Mouse (Mus musculus) c-Kit-positive CD71-positive TER-119-negative erythroid progenitor cells, embryonic 14.5 days (primary cell): ENCODE data around the gene Sars2.
A peak's percentile ranks its signal among the peaks of the same experiment; 100 is the strongest.

Experiments
- DNase-seq: peaks from one replicate; pipeline ENCODE4 v3.0.0-alpha.2; 2013; ENCODE audit warnings: low read depth

Sars2 gene

DNA sequence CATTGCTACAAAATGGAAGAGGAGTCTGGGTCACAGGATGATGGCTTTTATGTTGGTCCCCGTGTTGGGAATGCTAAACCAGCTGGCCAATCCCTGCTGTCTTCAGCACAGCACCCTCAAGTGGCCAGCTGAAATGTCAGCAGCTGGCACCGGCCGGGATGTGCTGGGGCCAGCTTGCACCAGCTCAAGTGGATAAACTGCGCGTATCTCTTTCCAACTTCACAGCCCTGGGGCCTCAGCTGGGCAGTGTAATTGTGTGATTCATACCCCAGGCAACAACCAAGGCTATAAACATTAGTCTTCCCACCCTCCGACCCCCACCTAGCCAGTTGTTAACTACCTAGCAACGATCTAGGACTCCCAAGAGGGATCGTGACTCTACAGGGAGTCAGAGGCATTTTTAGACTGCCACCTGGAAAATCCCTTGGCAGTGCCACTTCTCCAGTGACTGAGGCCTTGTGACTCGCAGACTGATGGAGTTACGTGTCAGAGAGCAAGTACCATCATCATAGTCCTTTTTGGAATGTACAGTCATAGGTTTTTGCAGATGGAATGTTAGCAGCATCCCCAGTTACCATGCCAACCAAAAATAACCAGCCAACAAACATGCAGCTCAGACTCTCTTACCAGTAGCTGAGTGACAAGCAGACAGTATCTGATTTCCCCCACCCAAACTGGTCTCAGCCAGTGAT, 14.0 kb upstream of the Sars2 start:
- DNase-seq, result no peak

DNA sequence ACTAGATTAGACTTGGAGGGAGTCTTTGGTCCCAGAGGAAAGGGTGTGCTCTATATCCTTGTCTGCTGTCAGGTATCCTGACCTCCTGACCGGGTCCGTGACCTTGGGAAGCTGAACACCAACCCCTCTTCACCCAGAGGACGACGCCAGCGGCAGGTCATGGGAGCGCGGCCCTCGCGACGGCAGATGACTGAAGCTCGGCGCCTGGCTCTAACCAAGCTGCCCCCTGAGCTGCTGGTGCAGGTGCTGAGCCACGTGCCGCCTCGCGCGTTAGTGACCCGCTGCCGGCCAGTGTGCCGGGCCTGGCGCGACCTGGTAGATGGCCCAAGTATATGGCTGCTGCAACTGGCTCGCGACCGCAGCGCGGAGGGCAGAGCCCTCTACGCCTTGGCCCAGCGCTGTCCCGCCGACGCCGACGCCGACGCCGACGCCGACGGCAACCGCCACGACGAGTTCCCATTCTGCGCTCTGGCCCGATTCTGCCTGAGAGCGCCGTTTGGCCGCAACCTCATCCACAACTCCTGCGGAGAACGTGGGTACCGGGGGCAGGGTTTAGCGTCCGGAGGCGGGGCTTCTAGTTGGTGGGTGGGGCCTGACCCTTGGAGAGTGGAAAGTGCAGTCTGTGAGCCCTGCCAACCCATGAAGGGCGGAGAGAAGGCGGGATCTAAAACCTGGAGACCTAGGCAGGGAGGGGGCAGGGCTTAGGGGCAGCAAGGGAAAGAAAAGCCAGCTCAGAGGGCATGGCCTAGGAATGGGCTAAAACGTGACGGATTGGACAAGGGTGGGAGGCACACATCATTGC, 9.2 kb upstream of the Sars2 start:
- peak; percentile 82 for DNase-seq

DNA sequence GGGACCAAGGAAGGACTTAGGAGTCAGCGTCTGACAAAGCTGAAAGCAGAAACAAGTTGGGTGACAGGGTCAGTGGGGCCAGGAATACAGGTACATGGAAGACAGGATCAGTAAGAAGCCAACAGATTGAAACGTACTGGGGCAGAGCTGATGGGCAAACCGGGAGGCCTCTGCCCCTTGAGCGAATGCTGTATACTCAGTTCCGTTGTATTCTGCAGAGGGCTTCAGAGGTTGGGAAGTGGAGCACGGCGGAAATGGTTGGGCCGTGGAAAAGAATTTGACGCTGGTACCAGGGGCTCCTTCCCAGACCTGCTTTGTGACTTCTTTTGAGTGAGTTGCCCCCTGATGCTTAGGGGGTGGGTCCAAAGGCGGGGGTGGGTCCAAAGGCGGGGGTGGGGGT, 8.6 kb upstream of the Sars2 start:
- DNase-seq, result no peak

DNA sequence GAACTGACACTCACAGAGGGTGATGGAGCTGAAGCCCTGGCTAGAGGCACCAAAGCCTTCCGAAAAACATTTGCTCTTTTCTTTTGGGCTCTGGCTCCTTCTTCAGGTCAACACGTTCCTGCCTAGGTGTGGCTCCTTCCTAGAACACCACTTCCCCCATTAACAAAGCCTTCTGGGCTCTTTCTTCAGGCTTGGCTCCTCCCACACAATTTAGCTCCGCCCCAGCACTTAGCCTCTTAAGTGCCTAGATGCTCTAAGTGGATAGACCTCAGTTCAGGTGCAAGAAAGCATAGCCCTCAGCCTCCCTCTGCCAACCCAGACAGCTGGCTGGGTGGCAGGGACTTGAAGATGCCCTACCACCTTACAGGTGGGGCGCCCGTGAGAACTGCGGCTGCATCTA, 6.1 kb upstream of the Sars2 start:
- no peak for DNase-seq

DNA sequence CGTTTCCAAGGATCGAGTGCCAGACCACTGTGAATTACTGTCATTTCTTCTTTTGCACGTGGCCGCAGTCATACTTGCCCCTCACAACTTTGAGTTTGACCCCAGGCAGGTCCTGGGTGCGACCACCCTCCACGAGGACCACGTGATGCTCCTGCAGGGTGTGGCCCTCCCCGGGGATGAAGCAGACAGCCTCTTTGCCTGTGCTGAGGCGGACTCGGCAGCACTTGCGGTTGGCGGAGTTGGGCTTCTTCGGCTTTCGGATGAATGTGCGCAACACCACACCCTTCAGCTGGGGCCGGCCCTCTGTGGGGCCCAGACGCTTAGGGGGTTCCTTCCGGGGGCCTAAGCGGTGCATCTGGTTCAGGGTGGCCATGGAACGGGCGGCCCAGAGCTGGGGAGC, 2.0 kb upstream of the Sars2 start:
- DNase-seq, result no peak

DNA sequence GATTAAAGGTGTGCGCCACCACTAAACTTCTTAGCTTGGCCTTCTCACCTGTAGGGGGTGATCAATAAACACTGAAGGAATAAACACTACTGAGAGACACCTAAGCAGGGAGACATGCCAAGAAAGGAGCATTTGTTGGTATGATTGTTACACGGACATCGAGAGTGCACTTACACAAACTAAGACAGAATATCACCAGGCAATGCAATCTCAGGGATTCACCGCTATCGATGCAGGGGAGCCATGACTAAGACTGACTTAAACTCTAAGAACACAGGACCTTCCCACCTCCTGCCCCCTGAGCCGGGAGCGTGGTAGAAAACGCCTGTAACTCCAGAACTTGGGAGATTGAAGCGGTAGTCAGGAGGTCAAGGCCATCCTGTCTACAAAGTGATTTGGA, 843 bp upstream of the Sars2 start:
- DNase-seq, result no peak

DNA sequence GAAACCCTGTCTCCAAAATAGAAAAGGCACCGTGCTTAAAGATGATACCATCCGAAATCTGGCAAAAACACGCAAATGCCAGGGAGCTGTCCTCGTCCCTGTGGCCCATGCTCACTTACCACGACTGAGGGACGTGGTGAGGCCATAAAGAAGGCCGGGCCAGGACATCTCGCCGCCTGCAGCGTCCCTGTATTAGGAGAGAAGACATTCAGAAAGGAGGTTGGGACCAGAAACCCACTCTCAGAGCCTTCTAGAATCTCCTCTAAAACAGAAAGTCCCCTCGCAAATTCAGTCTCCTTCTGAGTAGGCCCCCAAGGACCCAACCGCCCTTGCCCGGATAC, 454 bp upstream of the Sars2 start:
- DNase-seq, result no peak

DNA sequence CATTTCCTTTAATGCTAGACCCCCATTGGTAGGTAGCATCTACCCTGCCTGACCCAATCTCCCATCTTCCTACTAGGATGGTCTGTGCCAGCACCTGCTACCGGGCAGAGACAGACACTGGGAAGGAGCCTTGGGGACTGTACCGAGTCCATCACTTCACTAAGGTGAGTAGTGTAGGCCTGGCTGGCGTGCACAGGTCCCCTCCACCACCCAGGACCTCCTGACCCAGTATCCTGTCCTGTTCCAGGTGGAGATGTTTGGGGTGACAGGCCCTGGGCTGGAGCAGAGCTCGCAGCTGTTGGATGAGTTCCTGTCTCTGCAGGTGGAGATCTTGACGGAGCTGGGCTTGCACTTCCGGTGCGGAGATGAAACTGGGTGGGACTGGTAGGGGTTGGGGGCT, 8.1 kb downstream of the Sars2 start:
- DNase-seq, result no peak

DNA sequence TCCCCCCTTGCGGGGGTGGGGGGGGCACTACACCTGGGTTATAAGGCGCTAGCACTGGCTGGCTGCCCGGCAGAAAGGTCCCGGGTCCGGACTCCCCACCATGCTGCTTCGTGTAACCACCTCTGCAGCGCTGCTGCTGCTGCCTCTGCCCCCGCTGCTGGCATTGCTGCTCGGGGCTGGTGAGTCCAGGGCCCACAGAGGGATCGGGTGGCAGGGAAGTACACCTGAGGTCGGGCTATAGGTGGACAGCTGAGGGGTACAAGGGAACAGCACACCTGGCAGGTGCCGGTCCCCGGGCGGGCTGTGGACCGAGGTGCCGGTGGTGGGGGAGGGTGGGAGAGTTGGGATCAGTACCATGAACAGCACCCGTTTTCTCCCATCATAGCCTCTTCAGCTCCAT, 14.3 kb downstream of the Sars2 start, which contains the start of gene Ccer2:
Ccer2 (plus strand) TSS at position 96 of the 400 bp plus-strand sequence.
- DNase-seq, result no peak

DNA sequence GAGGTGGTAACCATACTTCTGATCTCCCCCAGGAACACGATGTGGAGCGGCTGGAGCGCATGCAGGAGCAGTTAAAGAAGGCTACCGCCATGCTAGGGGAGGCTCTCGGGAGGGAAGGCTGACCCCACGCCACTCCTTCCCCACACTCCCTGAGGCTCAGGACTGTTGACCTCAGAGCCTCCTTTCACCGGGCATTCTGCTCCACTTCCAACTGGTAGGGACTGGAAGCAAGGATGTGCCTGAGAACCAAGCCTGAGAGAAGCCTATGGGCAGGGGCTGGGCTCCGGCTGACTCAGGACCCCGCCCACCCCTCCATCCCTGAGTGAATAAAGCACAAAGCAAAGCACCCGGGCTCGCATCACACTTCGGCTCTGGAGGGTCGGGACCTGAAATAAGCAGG, 16.8 kb downstream of the Sars2 start:
- no peak for DNase-seq

DNA sequence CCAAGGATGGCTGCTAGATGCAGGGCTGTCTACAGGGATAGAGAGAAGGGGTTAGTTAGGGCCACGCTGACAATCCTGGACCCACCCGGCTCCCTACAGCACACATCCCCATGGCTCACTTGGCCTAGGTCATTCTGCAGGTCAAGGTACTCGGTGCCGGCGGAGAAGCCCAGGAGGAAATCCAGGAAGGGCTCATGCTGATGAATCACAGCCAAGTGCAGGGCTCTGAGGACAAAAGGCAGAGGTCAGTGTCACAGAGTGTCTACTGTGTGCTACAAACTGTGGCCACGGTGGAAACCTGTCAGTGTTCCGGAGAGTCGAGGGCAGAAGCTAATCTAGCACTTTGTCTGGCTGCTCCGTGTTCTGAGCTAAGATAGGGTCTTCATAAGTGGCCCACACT, 20.1 kb downstream of the Sars2 start:
- DNase-seq, result no peak

DNA sequence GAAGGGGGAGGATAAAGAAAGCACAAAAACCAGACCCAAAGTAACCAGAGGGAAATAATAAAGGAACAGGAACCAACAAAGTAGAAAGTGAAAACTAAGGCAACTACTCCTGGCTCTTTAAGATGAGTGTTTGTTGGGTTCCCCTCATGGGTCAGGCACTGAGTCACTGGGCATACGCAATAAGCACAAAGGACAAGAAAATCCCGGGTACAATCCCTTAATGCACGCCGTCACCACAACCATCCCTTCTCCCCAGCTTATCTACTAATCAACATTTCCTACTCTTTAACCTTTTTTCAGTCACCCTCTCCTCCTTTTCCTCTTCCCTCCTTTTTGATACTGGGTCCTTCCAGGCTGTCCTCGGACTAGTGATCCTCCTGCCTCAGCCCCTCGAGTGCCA, 23.4 kb downstream of the Sars2 start:
- DNase-seq, result no peak

DNA sequence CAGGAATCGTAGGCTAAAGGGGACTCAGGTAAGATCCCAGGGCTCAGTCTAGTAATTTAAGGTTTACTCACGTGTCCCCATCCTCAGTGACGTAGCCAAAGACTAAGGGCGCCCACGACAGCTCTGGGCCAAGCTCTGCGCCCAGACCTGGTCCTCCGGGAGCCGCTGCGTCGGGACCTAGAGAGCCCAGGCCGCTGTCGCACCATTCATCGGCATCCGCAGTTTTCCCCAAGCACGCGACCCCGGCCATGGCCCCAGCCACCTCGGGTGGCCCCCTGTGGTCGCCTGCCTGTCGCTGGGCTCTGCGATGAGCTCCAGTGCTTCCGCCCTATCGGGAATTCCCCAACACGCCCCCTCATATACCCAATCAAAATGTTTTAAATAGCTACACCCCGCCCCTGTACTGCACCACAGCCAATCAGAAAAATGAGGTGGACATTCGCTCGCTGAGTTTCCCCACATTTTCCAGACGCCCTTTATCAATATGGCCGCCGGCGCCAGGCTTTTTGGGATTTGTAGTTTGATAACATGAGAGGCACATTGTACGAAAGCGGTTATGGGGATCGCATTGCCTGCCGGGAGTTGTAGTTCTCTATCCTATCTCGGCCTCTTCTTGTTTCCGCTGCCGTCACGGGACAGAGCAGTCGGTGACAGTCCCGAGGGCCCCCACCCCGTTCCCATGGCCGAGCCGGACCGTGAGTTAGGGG, 24.5 kb downstream of the Sars2 start, which contains the start of gene Sirt2:
Sirt2 (plus strand) TSS at position 563 of the 707 bp plus-strand sequence.
- DNase-seq, result peak; percentile 99

DNA sequence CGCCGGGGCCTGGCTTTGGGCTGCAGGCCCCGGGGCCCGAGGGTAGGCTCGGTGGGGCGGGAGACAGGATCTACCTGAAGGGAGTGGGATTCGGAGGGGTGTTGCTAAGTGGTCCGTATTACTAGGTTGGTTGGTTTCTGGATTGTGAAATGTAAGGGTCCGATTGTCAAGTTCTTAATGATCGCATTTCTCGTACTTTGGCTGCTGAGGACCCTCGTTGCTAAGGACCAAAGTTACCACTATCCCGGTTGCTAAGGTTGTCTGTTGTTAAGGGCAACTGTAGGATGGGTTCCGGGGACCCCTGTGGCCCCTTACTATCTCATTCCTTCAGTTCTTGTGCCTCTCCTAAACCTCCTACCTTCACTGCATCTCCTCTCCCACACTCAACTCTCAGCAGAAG, 25.1 kb downstream of the Sars2 start:
- DNase-seq, result no peak

DNA sequence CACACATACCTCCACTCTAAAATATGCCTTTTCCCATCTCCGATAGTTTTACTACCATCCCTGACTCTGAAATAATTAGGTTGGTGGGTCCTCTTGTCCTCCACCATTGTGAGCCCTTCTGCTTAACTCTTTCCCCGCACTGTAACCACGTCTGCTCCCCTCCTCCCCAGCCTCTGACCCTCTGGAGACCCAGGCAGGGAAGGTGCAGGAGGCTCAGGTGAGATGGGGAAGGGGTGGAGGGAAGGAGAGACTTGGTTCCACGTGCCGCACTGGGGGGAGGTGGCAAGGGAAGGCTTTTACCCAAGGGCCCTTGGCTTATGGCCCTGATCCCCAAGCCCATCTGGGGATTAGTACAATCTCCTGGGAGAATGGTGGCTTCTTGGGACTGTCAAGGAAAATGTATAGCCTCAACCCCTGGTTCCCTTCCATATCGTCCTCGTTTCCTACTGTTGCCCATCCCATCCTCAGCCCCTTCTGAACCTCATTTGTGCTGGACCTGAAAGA, 25.7 kb downstream of the Sars2 start, which contains the start of gene Nfkbib:
Nfkbib (minus strand) TSS at position 51 of the 504 bp plus-strand sequence.
- DNase-seq, result no peak

DNA sequence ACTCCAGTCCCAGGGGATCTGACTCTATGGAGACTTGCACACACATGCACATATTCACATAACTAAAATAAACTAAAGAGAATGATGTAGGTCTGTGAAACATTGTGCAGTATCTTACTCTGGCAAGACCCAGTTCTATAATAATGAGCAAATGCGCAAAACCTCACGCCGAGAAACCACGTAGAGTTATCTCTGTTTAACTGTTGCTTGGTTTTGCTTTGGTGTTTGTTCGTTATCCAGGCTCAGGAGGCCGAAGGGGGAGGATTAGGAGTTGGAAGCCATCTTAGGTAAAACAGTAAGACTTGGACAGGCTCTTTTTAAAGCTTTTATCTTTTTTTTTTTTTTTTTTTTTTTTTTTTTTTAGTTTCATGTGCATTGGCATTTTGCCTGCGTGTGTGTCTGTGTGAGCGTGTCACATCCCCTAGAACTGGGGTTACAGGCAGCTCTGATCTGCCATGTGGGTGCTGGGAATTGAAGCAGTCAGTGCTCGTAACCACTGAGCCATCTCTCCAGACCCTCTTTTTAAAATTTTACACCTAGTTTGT, 27.7 kb downstream of the Sars2 start:
- DNase-seq, result no peak

DNA sequence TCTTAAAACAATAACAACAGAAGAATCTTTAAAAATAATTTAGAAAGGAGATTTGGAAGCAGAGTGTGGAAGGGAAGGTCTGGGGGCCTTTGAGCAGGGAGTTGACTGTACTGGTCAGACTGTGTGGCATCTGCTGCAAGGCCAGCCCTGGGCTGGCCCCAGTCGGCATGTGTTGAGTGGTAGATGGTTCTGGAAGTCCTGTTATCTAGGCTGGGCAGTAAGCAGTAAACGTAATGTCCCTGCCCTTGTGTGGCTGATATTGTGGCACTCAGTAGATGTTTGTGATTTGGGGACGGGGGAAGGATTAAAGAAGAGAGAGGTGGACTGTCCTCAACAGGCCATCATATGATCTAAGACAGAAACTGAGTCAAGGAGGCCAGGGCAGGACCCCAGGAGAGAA, 28.5 kb downstream of the Sars2 start:
- DNase-seq, result no peak

DNA sequence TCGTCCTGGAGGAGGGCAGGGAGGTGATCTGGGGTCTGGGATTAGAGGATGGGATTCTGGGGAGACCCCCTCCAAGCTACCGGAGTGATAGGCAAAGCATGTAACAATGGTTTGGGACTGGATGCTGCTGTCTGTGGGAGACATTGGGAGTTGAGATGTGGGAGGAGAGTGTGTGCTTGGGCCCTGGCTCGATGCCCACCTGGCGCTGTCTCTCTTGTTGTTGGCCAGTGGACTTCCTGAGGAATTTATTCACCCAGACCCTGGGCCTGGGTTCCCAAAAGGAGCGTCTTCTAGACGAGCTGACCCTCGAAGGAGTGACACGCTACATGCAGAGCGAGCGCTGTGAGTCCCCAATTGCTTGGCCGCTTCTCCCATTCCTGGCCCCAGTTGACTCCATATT, 30.1 kb downstream of the Sars2 start:
- DNase-seq, result no peak

DNA sequence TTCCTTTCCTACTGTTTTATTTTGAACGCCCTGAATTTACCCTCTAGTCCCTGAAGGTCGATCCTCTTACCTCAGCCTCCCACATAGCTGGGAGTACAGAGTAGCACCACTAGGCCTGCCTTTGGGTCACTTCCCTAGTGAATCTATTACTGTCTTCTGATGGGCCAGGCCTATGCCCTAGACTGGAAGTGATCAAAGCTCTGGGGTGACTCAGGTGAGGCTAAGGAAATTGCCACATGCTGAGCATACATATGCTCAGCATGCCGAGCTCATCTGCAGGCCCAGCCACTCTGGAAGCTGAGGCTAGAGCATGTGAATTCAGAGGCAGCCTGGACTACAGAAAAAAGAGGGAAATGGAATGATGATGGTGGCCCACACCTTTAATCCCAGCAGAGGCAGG, 31.4 kb downstream of the Sars2 start:
- DNase-seq, result no peak

DNA sequence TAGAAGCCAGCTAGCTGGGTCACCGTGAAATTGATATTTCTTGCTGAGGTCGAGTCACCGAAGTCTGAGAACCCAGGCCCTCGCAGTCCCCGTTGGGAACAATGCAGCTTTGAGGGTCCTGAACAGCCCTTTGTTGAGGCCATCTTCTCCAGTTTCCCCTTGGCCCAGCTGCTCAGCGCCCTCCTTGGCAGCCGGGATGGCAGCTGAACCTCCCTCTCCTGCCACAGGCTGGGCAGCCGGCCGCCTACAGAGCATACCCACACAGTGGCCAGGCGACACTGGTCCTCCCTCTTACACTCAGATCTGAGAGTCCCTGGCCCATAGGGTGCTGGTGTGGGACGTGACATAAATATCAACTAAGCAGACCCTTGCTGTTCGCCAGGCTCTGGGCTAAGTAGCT, 32.4 kb downstream of the Sars2 start:
- no peak for DNase-seq

DNA sequence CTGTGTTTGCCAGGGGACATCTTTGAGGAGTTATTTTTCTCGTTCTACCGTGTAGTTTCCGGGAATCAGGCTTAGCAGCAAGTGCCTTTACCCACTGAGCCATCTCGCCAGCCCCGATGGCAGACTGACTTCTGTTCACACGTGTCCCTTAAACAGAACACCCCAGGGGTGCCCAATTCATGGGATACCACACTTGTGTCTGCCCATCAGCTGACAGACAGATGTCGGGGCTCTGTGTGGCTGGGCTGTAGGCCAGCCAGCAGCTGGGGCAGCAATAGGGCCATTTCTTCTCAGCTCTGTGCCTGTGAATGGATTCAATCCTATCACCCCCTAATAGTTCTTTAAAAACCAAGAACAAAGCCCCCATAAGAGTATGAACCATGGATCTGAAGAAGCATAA, 33.3 kb downstream of the Sars2 start:
- no peak for DNase-seq

DNA sequence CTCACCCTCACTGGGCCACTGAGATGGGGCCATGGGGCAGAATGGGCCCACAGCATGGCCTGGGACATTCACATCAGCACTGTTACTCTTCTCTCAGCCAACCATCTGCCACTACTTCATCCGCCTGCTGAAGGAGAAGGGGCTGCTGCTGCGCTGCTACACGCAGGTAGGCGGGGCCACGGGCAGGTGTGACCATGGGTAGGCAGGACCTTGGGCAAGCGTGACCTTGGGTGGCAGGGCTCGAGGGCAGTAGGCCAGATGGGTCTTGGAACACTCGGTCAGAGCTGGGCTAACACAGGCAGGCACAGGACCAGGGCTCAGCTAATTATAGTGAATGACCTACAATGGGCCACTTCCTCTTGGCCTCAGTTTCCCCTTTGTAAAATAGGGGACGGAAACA, 37.0 kb downstream of the Sars2 start:
- DNase-seq, result no peak
